In the genomic region with DNA sequence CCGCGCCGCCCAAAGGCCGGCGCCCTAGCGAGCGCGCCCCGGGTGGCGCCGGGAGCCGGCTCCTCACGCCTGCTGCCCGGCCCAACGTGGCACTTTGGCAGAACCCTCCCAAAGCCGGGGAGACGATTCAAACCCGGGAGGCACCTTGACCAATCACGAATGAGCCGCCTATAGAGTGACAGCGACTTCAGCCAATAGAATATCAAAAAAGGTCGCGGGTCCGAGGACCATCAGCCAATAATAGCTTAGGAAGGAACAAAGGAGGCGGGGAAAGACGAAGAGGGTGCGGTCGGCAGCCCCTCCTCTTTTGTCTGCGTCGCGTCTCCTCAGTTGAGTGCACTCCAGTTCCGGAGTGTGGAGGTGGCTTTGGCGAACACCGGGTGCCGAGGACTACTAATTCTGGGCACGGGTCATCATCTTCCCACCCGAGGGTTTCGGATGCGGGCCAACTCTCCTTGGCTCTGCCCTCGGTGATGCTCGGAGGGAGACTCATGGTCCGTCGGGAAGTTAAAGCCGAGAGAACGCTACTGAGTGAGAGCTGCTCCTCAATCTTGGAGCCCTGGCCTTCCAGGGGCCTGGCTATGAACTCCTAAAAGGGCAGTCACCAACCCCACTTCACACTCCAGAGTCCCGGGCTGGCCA, we compare ENCODE assay signal across 8 mouse cellular contexts. TPM values are rescaled to one million over a fixed set of nuclear protein-coding genes. Genes with fewer than 3 reads are reported as not detected.
DNase-seq lines count a peak whose midpoint lies in the region; ATAC-seq and TF ChIP-seq lines count a peak whose summit lies in the region.

A gene (minus strand): TSS at position 113 of the 642 bp plus-strand sequence.
A gene (plus strand): TSS at position 310 of the 642 bp plus-strand sequence.

- POLR2A ChIA-PET in Patski (lab: Charles Lee), result interaction anchor here (0.6 to 2.1 kb wide), 6 partner anchors 9 to 133 kb away, joined by 3 to 5 read pairs (median 4); no protein-coding TSS in a partner anchor

- H3K36me3 ChIP-seq in hindbrain, embryonic 13.5 days, result no peaks in the 10 kb centered on the region

- no peaks in the 10 kb centered on the region for H3K9me3 ChIP-seq in hindbrain, embryonic 13.5 days

- no peaks in the 10 kb centered on the region for H3K27me3 ChIP-seq in Patski
- H3K27me3 ChIP-seq in hindbrain, embryonic 13.5 days, result 0 out of 2 replicates have a peak, but pooled peaks cover 2% of the 10 kb centered on the region

- no peak for TF ChIP-seq CTCF in Patski (IDR thresholded peaks at IDR 0.05)

- peak; percentile 96 for DNase-seq in Patski (ENCODE audit: low read depth, low spot score)
- DNase-seq in cerebellum, postnatal 14 days, result peak; percentile 96 to 98
- peak; percentile 91 to 95 for DNase-seq in frontal cortex, postnatal 14 days (ENCODE audit: low spot score in 2 of 2)
- peak; percentile 80 to 86 for DNase-seq in layer of hippocampus, postnatal 25 days (ENCODE audit: extremely low spot score in 1 of 2, low spot score in 1 of 2)
- DNase-seq in lung, postnatal 25 days (ENCODE audit: low spot score), result peak; percentile 98
- peak; percentile 100 for DNase-seq in retina, embryonic 14.5 days (ENCODE audit: low spot score)
- DNase-seq in thymus, postnatal 4 days, result peak; percentile 90

- peak within 1 kb of the TSS; percentile 95 for H3K4me3 ChIP-seq in hindbrain, embryonic 13.5 days

- WGBS in hindbrain, embryonic 13.5 days, result under 1% methylated on average over 46 of the region's 46 CpGs

- H3K27ac ChIP-seq in hindbrain, embryonic 13.5 days, result peak within 1 kb of the TSS; percentile 87

- in situ Hi-C loops in Patski (cut with MboI; ENCODE audit: low pct_unique_long_range_greater_than_20kb), result no loop called here

- CTCF ChIA-PET in Patski (lab: Charles Lee), result interaction anchor here (1.4 to 2.1 kb wide), 3 partner anchors 11 to 55 kb away, joined by 3 to 12 read pairs (median 4); no protein-coding TSS in a partner anchor

- peak; percentile 98 for ATAC-seq in Patski
- ATAC-seq in hindbrain, embryonic 13.5 days (ENCODE audit: low FRiP score), result peak; percentile 96

- H3K4me1 ChIP-seq in hindbrain, embryonic 13.5 days (replicated peaks), result peaks cover 40% of the 10 kb centered on the region

- peak within 1 kb of the TSS; percentile 86 for H3K9ac ChIP-seq in hindbrain, embryonic 13.5 days

- peak within 1 kb of the TSS; percentile 84 for H3K4me2 ChIP-seq in hindbrain, embryonic 13.5 days

RNA-seq across cellular contexts. Expression of the first gene that starts in this region (rescaled TPM):
- polyA plus RNA-seq in Patski (2021), result 39.9 TPM
- polyA plus RNA-seq in hindbrain, embryonic 13.5 days (2015; fragmentation: Nextera tagmentation; extraction: Ambion mirVana), result 14.6 and 16.1 TPM in 2 replicates
- total RNA-seq in layer of hippocampus, postnatal 25 days (2021), result 1 to 10 TPM; 2.9 to 4.5 TPM

RNA-seq across cellular contexts. Expression of the second gene that starts in this region (rescaled TPM):
- polyA plus RNA-seq in Patski (2021), result 0.09 TPM
- 0.14 and 0.42 TPM in 2 replicates for polyA plus RNA-seq in hindbrain, embryonic 13.5 days (2015; fragmentation: Nextera tagmentation; extraction: Ambion mirVana)
- total RNA-seq in layer of hippocampus, postnatal 25 days (2021), result 1 to 10 TPM in 1 of 2 experiments, under 1 TPM in 1; 0.68 to 1.1 TPM

Comparison
In these comparisons a context has a peak if more than half of its experiments do, and no peak if none do; other contexts are left out.
1. Peak in every context shown above with its lines: DNase-seq, ATAC-seq, H3K4me3 ChIP-seq and H3K27ac ChIP-seq.